Mouse (Mus musculus): Measurements from ENCODE around the gene Tsc2. TPM values are rescaled to one million over a fixed set of nuclear protein-coding genes. Genes with fewer than 3 reads are reported as not detected.

The Tsc2 gene
- polyA plus RNA-seq, 1 experiment from 2014 or later, result 58.2 TPM

DNA sequence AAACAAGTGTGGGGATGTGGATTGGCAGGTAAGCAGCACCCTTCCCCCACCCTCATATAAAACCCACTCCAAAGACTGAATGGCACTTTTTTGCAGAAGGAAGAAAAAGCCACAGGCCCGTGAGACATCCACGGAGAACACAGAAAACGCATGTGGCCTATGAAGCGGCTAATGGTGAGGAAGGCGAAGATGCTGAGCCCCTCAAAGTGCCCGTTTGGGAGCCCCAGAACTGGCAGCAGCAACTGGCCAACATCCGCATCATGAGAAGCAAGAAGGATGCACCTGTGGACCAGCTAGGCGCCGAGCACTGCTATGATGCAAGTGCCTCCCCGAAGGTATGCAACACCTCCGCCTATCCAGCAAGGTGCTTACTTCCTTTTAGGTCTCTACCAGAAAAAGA is 1.4 kb upstream of the Tsc2 start:
- peaks cover 17% of the 10 kb centered on the region for H3K4me1 ChIP-seq (replicated peaks; ENCODE audit: control insufficient read depth, insufficient read depth, low read length)
- H3K9me3 ChIP-seq (ENCODE audit: control insufficient read depth, low read length), result no peaks in the 10 kb centered on the region
- H3K27ac ChIP-seq (ENCODE audit: low read length), result peak overlapping the region; percentile 97
- H3K4me3 ChIP-seq (ENCODE audit: low read length), result no peak overlapping the region
- ATAC-seq (ENCODE audit: low read depth), result no peak
- no peaks in the 10 kb centered on the region for H3K27me3 ChIP-seq (ENCODE audit: control insufficient read depth, insufficient read depth, low read depth, low read length)
- peak overlapping the region; percentile 88; the same call in 1 of the 2 replicates for H3K9ac ChIP-seq (ENCODE audit: low read length)
- 0 out of 2 replicates have a peak, but pooled peaks cover 2% of the 10 kb centered on the region for H3K36me3 ChIP-seq (ENCODE audit: control insufficient read depth, insufficient read depth, low read length)
- no peak overlapping the region for H3K4me2 ChIP-seq (ENCODE audit: low read depth, low read length)
- 95% methylated on average over 11 of the region's 11 CpGs for WGBS

DNA sequence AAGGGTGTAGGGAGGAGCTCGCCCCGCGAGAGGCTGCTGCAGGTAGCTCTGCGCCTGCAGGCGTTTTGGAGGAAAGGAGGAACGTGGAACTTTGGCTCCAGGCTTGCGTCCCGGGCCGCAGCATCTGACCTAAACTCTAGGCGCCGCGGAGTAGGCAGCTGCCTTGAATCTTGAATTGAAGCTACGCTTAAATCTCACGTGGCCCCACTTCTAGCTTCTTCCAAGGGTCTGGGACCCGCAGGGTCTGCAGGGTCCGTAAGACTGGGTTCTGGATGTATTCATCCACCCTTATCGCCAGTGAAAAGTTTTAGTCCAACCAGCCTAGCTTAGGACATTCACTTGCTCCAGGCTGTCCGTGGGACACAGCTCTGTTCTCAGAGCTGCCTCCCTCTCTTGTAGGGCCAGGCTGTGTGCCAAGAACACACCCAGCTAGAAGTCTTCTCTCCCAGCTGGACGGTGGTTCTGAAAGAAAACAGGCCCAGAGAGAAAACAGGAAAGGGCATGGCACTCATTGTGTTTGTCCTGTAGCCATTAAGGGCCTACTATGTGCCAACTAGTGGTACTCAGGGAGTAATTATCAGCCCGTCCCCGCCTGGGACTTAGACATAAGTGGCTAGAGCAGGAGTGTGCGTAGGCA is 501 bp upstream of the Tsc2 start:
- peaks cover 4% of the 10 kb centered on the region; the same call in 1 of the 2 replicates for H3K36me3 ChIP-seq (ENCODE audit: control insufficient read depth, insufficient read depth, low read length)
- peak overlapping the region; percentile 97 for H3K27ac ChIP-seq (ENCODE audit: low read length)
- H3K27me3 ChIP-seq (ENCODE audit: control insufficient read depth, insufficient read depth, low read depth, low read length), result no peaks in the 10 kb centered on the region
- H3K4me2 ChIP-seq (ENCODE audit: low read depth, low read length), result peak overlapping the region; percentile 78
- 5% methylated on average over 22 of the region's 22 CpGs for WGBS
- H3K9me3 ChIP-seq (ENCODE audit: control insufficient read depth, low read length), result no peaks in the 10 kb centered on the region
- peaks cover 17% of the 10 kb centered on the region for H3K4me1 ChIP-seq (replicated peaks; ENCODE audit: control insufficient read depth, insufficient read depth, low read length)
- ATAC-seq (ENCODE audit: low read depth), result peak; percentile 84
- H3K4me3 ChIP-seq (ENCODE audit: low read length), result peak overlapping the region; percentile 79
- H3K9ac ChIP-seq (ENCODE audit: low read length), result peak overlapping the region; percentile 88

DNA sequence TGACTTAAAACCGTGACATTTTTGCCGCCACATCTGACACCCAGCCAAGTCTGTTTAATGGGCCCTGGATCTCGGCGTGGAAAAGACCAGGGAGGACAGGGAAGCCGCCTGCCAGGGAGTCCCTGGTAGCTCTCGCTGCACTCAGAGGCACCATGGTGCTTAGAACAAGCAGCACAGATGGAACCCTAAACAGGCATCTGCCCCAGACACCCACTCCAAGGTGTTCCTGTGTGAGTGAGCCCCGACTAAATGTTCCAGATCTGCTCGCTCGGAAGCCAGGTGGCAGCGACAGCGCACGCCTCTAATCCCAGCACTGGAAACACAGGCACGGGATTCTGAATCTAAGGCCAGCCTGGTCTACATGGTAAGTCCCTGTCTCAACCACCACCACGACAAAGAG is 2.4 kb downstream of the Tsc2 start:
- H3K9me3 ChIP-seq (ENCODE audit: control insufficient read depth, low read length), result no peaks in the 10 kb centered on the region
- no peak overlapping the region for H3K9ac ChIP-seq (ENCODE audit: low read length)
- WGBS, result 87% methylated on average over 14 of the region's 14 CpGs
- ATAC-seq (ENCODE audit: low read depth), result no peak
- no peak overlapping the region for H3K27ac ChIP-seq (ENCODE audit: low read length)
- H3K4me2 ChIP-seq (ENCODE audit: low read depth, low read length), result no peak overlapping the region
- H3K4me1 ChIP-seq (replicated peaks; ENCODE audit: control insufficient read depth, insufficient read depth, low read length), result peaks cover 17% of the 10 kb centered on the region
- H3K36me3 ChIP-seq (ENCODE audit: control insufficient read depth, insufficient read depth, low read length), result peaks cover 14% of the 10 kb centered on the region; the same call in 1 of the 2 replicates
- H3K27me3 ChIP-seq (ENCODE audit: control insufficient read depth, insufficient read depth, low read depth, low read length), result no peaks in the 10 kb centered on the region
- no peak overlapping the region for H3K4me3 ChIP-seq (ENCODE audit: low read length)

DNA sequence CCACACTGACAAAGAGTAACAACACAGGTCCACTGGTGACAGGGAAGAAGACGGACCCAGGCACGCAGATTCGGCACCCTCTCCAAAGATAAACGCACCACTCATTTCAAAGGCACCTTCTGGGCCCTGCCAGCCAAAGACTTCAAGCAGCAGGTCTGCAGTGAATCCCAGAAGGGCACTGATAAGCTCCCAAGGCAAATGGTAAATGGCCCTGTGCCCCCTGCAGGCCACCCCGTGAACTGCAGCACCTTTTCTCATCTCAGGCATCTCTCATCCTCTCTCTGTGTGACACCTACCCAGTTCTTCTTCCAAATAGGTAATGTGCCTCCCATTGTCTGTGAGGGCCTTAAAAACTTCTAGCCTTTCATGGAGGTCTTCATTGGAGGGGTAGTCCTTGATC is 3.8 kb downstream of the Tsc2 start:
- Histone ChIP-seq H3K4me1 (replicated peaks; ENCODE audit: control insufficient read depth, insufficient read depth, low read length) (peaks cover 12% of the 10 kb centered on the region), H3K36me3 (ENCODE audit: control insufficient read depth, insufficient read depth, low read length) (peaks cover 21% of the 10 kb centered on the region; the same call in 1 of the 2 replicates), H3K9me3 (ENCODE audit: control insufficient read depth, low read length) (no peaks in the 10 kb centered on the region), H3K27me3 (ENCODE audit: control insufficient read depth, insufficient read depth, low read depth, low read length) (no peaks in the 10 kb centered on the region), H3K4me2 (ENCODE audit: low read depth, low read length) (no peak overlapping the region), H3K27ac (ENCODE audit: low read length) (no peak overlapping the region), H3K9ac (ENCODE audit: low read length) (no peak overlapping the region), H3K4me3 (ENCODE audit: low read length) (no peak overlapping the region)
- 30% methylated on average over 5 of the region's 5 CpGs for WGBS
- ATAC-seq (ENCODE audit: low read depth), result no peak

DNA sequence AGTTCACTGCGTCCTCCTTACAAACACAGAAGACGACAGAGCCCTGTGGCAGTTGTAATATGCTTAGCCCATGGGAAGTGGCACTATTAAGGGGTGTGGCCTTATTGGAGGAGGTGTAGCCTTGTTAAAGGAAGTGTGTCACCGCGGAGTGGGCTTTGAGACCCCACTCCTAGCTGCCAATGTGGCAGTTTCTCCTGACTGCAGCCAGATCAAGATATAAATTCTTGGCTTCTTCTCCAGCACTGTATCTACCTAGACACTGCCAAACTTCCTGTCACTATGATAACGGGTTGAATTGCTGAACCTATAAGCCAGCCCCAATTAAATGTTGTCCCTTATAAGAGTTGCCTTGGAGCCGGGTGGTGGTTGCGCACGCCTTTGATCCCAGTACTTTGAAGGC is 7.0 kb downstream of the Tsc2 start:
- WGBS, result 94% methylated on average over 8 of the region's 8 CpGs
- Histone ChIP-seq H3K36me3 (ENCODE audit: control insufficient read depth, insufficient read depth, low read length) (peaks cover 33% of the 10 kb centered on the region), H3K27me3 (ENCODE audit: control insufficient read depth, insufficient read depth, low read depth, low read length) (no peaks in the 10 kb centered on the region)

DNA sequence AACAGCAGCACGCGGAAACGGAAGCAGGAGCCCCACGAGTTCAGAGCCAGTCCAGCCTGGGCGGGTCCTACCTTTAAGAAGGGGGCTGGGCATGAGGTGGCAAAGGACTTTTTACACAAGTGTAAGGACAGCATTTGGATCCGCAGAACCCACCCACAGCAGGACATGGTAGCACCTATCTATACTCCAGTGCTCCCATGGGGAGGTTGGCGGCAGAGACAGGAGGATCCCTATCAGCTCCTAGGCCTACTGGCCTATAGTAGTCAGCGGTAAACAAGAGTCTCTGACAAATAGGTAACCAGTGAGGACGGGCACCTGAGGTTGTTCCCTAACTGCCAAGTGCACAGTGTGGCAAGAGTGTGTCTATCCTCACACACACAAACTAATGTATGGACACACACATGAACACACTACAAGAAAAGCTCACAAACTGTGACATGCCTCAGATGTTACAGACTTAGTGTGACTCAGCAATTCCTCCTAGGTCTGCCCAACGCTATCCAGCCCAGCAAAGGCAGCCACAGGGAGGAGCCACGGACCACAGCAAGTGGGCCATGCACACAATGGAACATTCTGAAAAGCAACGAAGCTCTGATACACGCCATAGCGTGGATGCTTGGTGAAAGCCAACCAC is 14.8 kb downstream of the Tsc2 start:
- no peak overlapping the region for H3K9ac ChIP-seq (ENCODE audit: low read length)
- peaks cover 35% of the 10 kb centered on the region for H3K36me3 ChIP-seq (ENCODE audit: control insufficient read depth, insufficient read depth, low read length)
- no peaks in the 10 kb centered on the region for H3K27me3 ChIP-seq (ENCODE audit: control insufficient read depth, insufficient read depth, low read depth, low read length)
- no peak overlapping the region for H3K4me2 ChIP-seq (ENCODE audit: low read depth, low read length)
- peak; percentile 17; the same call in 1 of the 2 replicates for ATAC-seq (ENCODE audit: low read depth)
- H3K27ac ChIP-seq (ENCODE audit: low read length), result no peak overlapping the region
- WGBS, result 80% methylated on average over 14 of the region's 14 CpGs
- no peak overlapping the region for H3K4me3 ChIP-seq (ENCODE audit: low read length)
- H3K4me1 ChIP-seq (replicated peaks; ENCODE audit: control insufficient read depth, insufficient read depth, low read length), result no peaks in the 10 kb centered on the region
- H3K9me3 ChIP-seq (ENCODE audit: control insufficient read depth, low read length), result no peaks in the 10 kb centered on the region

More for the DNA sequence above, 7.0 kb downstream of the Tsc2 start:
- Histone ChIP-seq H3K4me2 (ENCODE audit: low read depth, low read length) (no peak overlapping the region), H3K9ac (ENCODE audit: low read length) (no peak overlapping the region), H3K4me1 (replicated peaks; ENCODE audit: control insufficient read depth, insufficient read depth, low read length) (no peaks in the 10 kb centered on the region), H3K4me3 (ENCODE audit: low read length) (no peak overlapping the region), H3K9me3 (ENCODE audit: control insufficient read depth, low read length) (no peaks in the 10 kb centered on the region), H3K27ac (ENCODE audit: low read length) (no peak overlapping the region)
- no peak for ATAC-seq (ENCODE audit: low read depth)

DNA sequence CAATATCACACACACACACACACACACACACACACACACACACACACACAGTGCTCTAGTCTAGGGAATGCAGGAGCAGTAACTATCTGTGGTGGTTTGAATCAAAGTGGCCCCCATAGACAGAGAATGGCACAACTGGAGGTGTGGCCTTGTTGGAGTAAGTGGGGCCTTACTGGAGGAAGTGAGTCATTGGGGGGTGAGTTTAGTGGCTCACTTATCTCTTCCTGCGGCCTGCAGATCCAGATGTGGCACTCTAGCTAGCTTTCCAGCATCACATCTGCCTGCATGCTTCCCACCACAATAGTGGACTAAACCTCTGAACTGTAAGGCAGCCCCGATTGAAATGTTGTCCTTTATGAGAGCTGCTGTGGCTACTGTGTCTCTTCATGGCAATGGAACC is 21.7 kb downstream of the Tsc2 start:
- no peak overlapping the region for H3K4me2 ChIP-seq (ENCODE audit: low read depth, low read length)
- no peak overlapping the region for H3K27ac ChIP-seq (ENCODE audit: low read length)
- no peak overlapping the region for H3K4me3 ChIP-seq (ENCODE audit: low read length)
- no peak for ATAC-seq (ENCODE audit: low read depth)
- no peak overlapping the region for H3K9ac ChIP-seq (ENCODE audit: low read length)
- WGBS, result 60% methylated on average over 2 of the region's 2 CpGs
- peaks cover 25% of the 10 kb centered on the region for H3K36me3 ChIP-seq (ENCODE audit: control insufficient read depth, insufficient read depth, low read length)
- no peaks in the 10 kb centered on the region for H3K9me3 ChIP-seq (ENCODE audit: control insufficient read depth, low read length)
- H3K27me3 ChIP-seq (ENCODE audit: control insufficient read depth, insufficient read depth, low read depth, low read length), result no peaks in the 10 kb centered on the region
- H3K4me1 ChIP-seq (replicated peaks; ENCODE audit: control insufficient read depth, insufficient read depth, low read length), result no peaks in the 10 kb centered on the region

DNA sequence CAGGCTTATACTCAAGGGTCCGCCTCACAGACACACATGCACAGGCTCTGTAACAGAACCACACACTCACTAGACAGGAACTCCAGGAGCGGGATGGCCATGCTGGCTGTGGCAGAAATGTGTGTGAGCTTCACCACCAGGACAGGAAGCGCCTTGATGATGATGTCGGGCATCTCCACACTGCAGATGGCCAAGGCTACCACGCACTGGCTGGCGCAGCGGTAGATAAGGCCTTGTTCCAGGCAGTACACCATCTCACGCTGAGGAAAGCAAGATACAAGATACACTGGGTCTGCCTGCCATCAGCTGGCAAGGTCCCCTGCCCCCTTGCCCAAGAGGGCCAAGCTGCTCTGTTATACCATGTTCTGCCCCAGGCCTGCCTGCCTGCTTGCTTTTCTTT is 23.6 kb downstream of the Tsc2 start:
- Histone ChIP-seq H3K4me1 (replicated peaks; ENCODE audit: control insufficient read depth, insufficient read depth, low read length) (no peaks in the 10 kb centered on the region), H3K4me2 (ENCODE audit: low read depth, low read length) (no peak overlapping the region), H3K27ac (ENCODE audit: low read length) (no peak overlapping the region), H3K4me3 (ENCODE audit: low read length) (no peak overlapping the region), H3K27me3 (ENCODE audit: control insufficient read depth, insufficient read depth, low read depth, low read length) (no peaks in the 10 kb centered on the region), H3K9me3 (ENCODE audit: control insufficient read depth, low read length) (no peaks in the 10 kb centered on the region), H3K9ac (ENCODE audit: low read length) (no peak overlapping the region), H3K36me3 (ENCODE audit: control insufficient read depth, insufficient read depth, low read length) (peaks cover 14% of the 10 kb centered on the region; the same call in 1 of the 2 replicates)
- ATAC-seq (ENCODE audit: low read depth), result no peak
- 90% methylated on average over 8 of the region's 8 CpGs for WGBS

DNA sequence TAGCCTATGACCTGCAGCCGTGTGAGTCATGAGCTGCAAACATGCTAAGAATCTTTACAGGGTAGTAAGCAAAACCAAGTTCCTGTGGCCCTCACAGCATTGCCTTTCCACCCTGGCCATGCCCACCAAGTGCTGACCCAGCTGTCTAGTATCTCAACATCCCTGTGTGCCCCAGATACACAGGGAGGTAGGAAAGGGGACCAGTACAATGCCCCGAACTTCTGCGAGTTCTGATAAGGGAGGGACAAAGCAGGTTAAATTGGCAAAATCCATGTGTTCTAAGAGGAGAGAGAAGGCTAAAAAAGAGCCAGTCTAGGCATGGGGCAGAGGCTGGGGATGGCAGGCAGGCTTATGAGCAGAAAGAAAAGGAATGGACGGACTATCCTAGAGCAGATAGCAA is 24.1 kb downstream of the Tsc2 start:
- Histone ChIP-seq H3K4me3 (ENCODE audit: low read length) (no peak overlapping the region), H3K36me3 (ENCODE audit: control insufficient read depth, insufficient read depth, low read length) (peaks cover 14% of the 10 kb centered on the region; the same call in 1 of the 2 replicates), H3K27me3 (ENCODE audit: control insufficient read depth, insufficient read depth, low read depth, low read length) (no peaks in the 10 kb centered on the region), H3K9me3 (ENCODE audit: control insufficient read depth, low read length) (no peaks in the 10 kb centered on the region), H3K4me1 (replicated peaks; ENCODE audit: control insufficient read depth, insufficient read depth, low read length) (no peaks in the 10 kb centered on the region), H3K9ac (ENCODE audit: low read length) (no peak overlapping the region), H3K4me2 (ENCODE audit: low read depth, low read length) (no peak overlapping the region), H3K27ac (ENCODE audit: low read length) (no peak overlapping the region)
- no peak for ATAC-seq (ENCODE audit: low read depth)
- 91% methylated on average over 4 of the region's 4 CpGs for WGBS

All from lung, embryonic 16.5 days (tissue).